Mouse (Mus musculus) intestine, postnatal 0 days (tissue): ENCODE results near the gene Sept9. TPM values are rescaled to one million over a fixed set of nuclear protein-coding genes. Genes with fewer than 3 reads are reported as not detected.

ENCODE experiments used
- ATAC-seq: fragments of 200-750 bp; cut with Nextera tagmentation; 2 replicates; pipeline ENCODE4 v1.8.0; 2017; ENCODE audit warnings: mild to moderate bottlenecking, moderate TSS enrichment, moderate library complexity
- H3K27ac ChIP-seq: fragments of 300-500 bp; sonication (generic); 2 replicates; pipeline ENCODE4 v1.5.1; 2014; ENCODE audit warnings: mild to moderate bottlenecking, low read depth, low read length, moderate library complexity
- H3K27me3 ChIP-seq: fragments of 300-500 bp; sonication (generic); replicated peaks from 2 replicates; pipeline ENCODE4 v1.6.1; 2014; ENCODE audit warnings: low read length, mixed read lengths; ENCODE audit not compliant: control insufficient read depth, insufficient read depth
- H3K36me3 ChIP-seq: fragments of 300-500 bp; sonication (generic); 2 replicates; pipeline ENCODE4 v1.6.1; 2014; ENCODE audit warnings: mild to moderate bottlenecking, moderate library complexity; ENCODE audit not compliant: control insufficient read depth, insufficient read depth
- H3K4me1 ChIP-seq: fragments of 300-500 bp; sonication (generic); replicated peaks from 2 replicates; pipeline ENCODE4 v1.6.1; 2014; ENCODE audit warnings: antibody characterized with exemption, low read length, mixed read lengths; ENCODE audit not compliant: control insufficient read depth, insufficient read depth
- H3K4me2 ChIP-seq: fragments of 300-500 bp; sonication (generic); replicated peaks from 2 replicates; pipeline ENCODE4 v1.6.1; 2014; ENCODE audit warnings: low read depth, mild to moderate bottlenecking, moderate library complexity
- H3K4me3 ChIP-seq: fragments of 300-500 bp; sonication (generic); 2 replicates; pipeline ENCODE4 v1.5.1; 2014; ENCODE audit warnings: low read depth, low read length
- H3K9ac ChIP-seq: fragments of 300-500 bp; sonication (generic); 2 replicates; pipeline ENCODE4 v1.6.1; 2014; ENCODE audit warnings: mild to moderate bottlenecking, low read depth, low read length
- H3K9me3 ChIP-seq: fragments of 300-500 bp; sonication (generic); 2 replicates; pipeline ENCODE4 v1.6.1; 2016; ENCODE audit warnings: mixed run types; ENCODE audit not compliant: control insufficient read depth
- CTCF ChIP-seq: sonication (generic); IDR thresholded peaks from 2 replicates; pipeline ENCODE4 v1.5.1; 2016; ENCODE audit warnings: low read depth, mild to moderate bottlenecking, control low read depth, antibody characterized with exemption, moderate library complexity
- WGBS: fragments of 180-500 bp; shearing (Covaris S2); extraction: QIAGEN DNeasy Blood & Tissue Kit; methylation state at CpG from one replicate; pipeline ENCODE4 v1.1.7; 2014; 5-methylcytosine and 5-hydroxymethylcytosine counted together
- polyA plus RNA-seq: library from polyadenylated mRNA; unstranded; fragments of >200 nt; fragmentation: Nextera tagmentation; extraction: Ambion mirVana; gene quantifications from 2 replicates; pipeline ENCODE4 v1.2.1, GENCODE M21; 2015

The Sept9 gene
- polyA plus RNA-seq, 1 experiment from 2014 or later = 74.5 TPM

DNA sequence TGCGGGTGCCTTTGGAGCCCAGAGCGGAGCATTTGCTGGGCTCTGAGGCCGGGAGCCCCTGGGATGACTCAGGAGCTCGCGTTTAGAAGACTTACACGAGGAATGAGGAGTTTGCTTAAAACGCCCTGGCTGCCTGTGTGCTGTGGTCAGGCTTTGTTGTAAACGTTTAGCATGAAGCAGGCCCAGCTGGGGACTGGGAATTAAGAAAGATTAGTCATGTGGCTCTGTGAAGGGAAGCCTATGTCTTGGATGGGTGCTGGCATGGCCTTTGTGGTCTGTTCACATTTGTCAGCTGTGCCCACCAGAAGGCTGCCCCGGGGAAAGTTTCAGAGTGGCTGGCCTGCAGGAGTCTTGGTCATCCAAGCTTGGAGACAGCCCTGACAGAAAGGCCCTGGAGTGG is 61.2 kb downstream of the Sept9 start:
- Histone ChIP-seq H3K4me2 (no peak overlapping the region), H3K27me3 (no peaks in the 10 kb centered on the region), H3K9ac (no peak overlapping the region), H3K4me1 (0 out of 2 replicates have a peak, but pooled peaks cover 3% of the 10 kb centered on the region), H3K36me3 (peaks cover 3% of the 10 kb centered on the region; the same call in 1 of the 2 replicates), H3K27ac (no peak overlapping the region), H3K4me3 (no peak overlapping the region), H3K9me3 (no peaks in the 10 kb centered on the region)
- no peak for ATAC-seq
- 64% methylated on average over 9 of the region's 9 CpGs for WGBS
- no peak for TF ChIP-seq CTCF

DNA sequence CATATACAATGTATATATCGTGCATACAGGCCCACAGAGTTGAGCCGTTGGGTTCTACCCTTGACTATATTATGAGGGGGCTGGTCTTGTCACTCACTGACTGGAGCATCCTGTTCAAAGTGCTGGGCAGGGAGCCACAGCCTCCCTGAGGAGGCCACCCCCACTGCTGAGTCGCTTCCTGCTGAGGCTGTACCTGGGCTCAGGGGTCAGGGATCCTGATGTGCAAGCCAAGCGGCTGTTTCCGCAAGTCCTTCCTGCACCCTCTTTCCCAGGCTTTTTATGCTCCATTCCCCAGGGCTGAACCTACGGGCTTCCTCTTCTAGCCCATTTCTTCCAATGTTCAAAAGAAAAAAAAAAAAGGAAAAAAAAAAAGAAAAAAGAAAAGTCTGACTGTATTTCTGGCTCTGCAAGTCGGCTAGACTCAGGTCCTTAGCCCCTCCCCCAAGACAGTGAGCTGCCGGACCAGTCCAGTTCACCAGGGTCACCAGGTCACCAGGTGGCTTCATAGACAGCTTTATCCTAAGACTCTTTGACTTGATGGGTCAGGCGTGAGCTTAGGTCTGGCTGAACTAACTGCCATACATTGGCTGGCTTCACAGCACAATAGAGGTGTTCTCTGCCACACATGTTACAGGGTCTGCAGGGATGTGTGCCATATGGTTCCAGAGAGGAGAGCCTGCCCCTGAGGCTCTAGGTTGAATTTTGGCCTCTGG is 63.8 kb downstream of the Sept9 start:
- Histone ChIP-seq H3K36me3 (no peaks in the 10 kb centered on the region), H3K4me1 (0 out of 2 replicates have a peak, but pooled peaks cover 3% of the 10 kb centered on the region), H3K27me3 (no peaks in the 10 kb centered on the region), H3K4me2 (no peak overlapping the region), H3K9me3 (no peaks in the 10 kb centered on the region), H3K27ac (no peak overlapping the region), H3K4me3 (no peak overlapping the region), H3K9ac (no peak overlapping the region)
- no peak for ATAC-seq
- 58% methylated on average over 9 of the region's 9 CpGs for WGBS
- TF ChIP-seq CTCF = no peak

DNA sequence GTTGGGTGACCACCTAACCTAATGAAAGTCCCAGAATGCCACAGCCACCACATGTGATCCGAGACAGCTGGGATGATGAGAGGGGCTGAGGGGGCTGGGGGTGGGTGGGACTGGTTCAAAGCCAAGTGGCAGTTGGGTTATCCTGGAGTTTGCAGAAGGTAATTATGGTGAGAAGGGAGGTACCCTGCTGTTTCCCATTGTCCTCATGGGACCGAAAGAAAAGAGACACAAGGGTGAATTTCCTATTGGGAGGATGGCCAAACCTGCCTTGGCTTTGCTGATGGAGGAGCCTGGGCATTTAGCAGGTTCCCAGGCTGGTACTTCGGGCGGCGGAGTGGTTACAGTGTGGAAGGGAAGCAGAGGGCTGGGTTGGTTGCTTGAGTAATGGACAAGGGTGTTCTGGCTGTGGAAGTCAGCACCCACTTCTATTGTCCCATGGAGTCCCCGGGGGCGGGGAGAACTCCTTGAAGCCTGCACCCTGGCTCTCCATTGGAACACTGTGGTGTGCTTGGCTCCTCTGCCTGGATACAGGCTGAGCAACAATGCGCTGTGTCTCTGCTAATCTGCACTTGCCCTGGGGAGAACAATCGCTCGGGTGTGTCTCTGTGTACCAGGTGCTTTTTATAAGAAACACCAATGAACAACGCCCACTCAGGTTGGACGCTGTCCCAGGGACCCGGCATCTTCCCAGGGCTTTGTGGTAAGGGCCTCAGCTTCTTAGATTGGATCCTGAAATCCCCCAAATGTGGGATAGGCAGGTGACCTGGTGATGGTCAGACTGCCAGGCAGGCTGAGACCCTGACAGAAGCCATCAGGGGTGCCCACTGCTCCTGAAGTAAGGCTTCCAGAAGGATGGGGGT is 64.9 kb downstream of the Sept9 start:
- Histone ChIP-seq H3K27me3 (no peaks in the 10 kb centered on the region), H3K4me2 (no peak overlapping the region), H3K27ac (no peak overlapping the region), H3K9ac (no peak overlapping the region), H3K4me1 (0 out of 2 replicates have a peak, but pooled peaks cover 3% of the 10 kb centered on the region), H3K9me3 (no peaks in the 10 kb centered on the region), H3K4me3 (no peak overlapping the region), H3K36me3 (no peaks in the 10 kb centered on the region)
- TF ChIP-seq CTCF = no peak
- 53% methylated on average over 13 of the region's 13 CpGs for WGBS
- no peak for ATAC-seq

DNA sequence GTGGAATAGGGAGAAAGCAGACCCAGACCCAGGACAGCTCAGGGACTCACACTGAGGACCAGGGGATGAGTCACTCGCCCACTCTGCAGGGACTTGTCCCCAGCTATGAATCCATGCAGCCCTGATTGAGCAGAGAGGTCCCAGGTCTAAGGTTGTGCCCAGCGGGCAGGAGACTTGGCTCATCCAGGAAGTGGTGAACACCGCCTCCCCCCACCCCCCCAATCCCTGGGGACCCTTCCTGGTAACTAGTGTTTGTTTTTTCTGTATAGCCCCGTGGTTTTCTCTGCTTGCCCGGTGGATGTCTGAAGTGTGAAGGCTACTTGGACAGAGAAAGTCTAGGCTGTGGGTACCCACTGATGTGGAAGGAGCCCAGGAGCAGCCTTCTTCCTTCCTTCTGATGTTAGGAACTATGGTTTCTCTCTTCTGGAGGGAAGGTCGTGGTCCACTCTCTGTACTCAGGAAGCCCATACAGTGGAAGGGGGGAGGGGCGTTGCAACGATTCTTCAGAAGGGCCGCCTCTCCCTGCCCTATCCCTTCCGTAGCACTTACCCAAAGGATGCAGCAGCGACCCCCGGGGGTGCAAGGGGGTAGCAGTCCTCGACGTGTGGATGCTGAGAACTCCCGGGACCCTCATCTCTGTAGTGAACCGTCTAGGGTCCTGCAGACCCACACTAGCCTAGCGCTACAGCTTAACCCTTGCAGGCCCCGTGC is 66.0 kb downstream of the Sept9 start:
- Histone ChIP-seq H3K9ac (peak overlapping the region; percentile 66; the same call in 1 of the 2 replicates), H3K4me1 (0 out of 2 replicates have a peak, but pooled peaks cover 3% of the 10 kb centered on the region), H3K27me3 (no peaks in the 10 kb centered on the region), H3K4me3 (peak overlapping the region; percentile 54), H3K36me3 (no peaks in the 10 kb centered on the region), H3K4me2 (peak overlapping the region; percentile 77), H3K9me3 (no peaks in the 10 kb centered on the region), H3K27ac (peak overlapping the region; percentile 50; the same call in 1 of the 2 replicates)
- TF ChIP-seq CTCF = peak; percentile 64
- peak; percentile 28 for ATAC-seq
- WGBS = 8% methylated on average over 18 of the region's 18 CpGs

DNA sequence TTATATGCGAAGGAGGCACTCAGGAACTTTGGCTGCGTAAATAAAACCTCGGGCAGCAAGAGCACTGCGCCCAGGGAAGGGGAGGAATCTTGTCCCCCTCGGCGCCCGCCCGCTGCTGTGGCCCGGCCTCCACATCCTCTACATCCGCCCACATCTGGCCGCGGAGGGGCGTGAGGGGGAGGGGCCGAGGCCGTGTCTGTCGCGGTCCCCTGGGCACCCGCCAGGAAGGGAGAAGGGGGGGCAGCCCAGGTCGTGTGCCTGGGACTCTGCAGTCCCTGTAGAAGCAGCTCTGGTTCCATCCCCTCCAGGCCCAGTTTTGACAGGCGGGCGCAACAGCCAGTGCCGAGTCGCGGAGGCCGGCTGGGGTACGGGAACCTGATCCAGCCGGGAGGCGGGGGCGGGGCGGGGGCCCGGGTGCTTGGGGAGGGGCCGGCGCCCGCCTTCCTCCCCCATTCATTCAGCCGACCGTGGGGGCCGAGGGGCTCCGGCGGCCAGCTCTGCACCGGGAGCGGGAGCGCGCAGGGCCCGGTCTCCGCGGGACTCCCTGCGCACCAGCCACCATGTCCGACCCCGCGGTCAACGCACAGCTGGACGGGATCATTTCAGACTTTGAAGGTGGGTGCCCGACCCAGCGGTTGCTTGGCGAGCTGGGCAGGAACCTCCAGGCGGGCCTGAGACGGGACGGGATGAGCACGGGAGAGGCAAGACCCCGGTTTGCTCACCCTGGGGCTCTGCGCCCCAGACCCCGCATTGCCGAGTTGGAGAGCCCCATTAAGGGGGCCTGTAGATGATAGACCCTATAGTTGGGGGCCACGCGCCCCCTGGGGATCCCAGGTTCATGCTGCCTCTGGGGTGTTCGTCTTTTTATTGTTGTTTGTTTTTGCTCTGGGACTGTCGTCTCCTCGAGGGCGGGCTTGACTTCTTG is 66.8 kb downstream of the Sept9 start:
- Histone ChIP-seq H3K4me2 (peak overlapping the region; percentile 77), H3K9me3 (no peaks in the 10 kb centered on the region), H3K9ac (peak overlapping the region; percentile 66), H3K4me1 (0 out of 2 replicates have a peak, but pooled peaks cover 3% of the 10 kb centered on the region), H3K4me3 (peak overlapping the region; percentile 54), H3K27ac (peak overlapping the region; percentile 50), H3K36me3 (no peaks in the 10 kb centered on the region; the same call in 1 of the 2 replicates), H3K27me3 (no peaks in the 10 kb centered on the region)
- no peak for TF ChIP-seq CTCF
- peak; percentile 55 for ATAC-seq
- WGBS = 2% methylated on average over 68 of the region's 69 CpGs
